Mouse (Mus musculus): ENCODE data around the gene Gm10638. TPM values are rescaled to one million over a fixed set of nuclear protein-coding genes. Genes with fewer than 3 reads are reported as not detected.

Gm10638 gene
- polyA plus RNA-seq, 1 experiment, result 0.94 TPM

DNA sequence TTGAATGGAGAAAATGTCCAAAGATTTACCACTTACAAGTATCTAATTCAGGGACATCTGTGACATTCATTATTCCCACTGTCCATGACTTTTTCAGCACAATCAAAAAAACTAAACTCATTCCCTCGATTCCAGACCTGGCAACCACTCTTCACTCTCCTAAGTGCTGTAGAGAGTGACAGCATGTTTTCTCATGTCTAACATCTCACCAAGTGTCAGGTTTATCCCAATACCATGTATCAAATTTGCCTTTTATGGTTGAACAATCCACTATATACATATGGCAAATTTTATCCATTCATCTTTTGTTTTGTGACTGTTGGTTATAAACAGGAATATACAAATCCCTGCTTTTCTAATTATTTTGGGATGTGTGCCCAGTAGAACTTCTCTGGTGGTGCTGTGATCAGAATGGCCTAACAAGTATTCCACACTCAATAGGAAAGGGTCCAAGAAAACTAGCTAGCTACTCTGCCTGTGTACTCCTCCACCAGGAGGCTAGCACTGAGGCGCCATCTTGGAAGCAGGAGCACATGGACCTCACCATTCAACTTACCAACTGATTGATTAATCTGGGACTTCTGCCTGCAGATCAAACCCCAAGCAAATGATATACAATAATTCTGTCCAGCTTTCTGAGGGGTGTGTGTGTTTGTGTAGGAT is 27.0 kb upstream of the Gm10638 start:
- Histone ChIP-seq H3K79me2 (ENCODE audit: control insufficient read depth, insufficient read depth) (peaks cover 6% of the 10 kb centered on the region), H3ac (ENCODE audit: control insufficient read depth, insufficient read length, low read depth) (no peak overlapping the region), H3K36me3 (ENCODE audit: control insufficient read depth, insufficient read depth) (peaks cover 35% of the 10 kb centered on the region), H3K27me3 (ENCODE audit: control insufficient read depth, insufficient read depth, insufficient read length) (no peaks in the 10 kb centered on the region), H3K79me3 (ENCODE audit: low read depth) (peaks cover 8% of the 10 kb centered on the region), H3K4me3 (ENCODE audit: insufficient read depth, poor library complexity, severe bottlenecking) (no peak overlapping the region)
- no peak for TF ChIP-seq FOSL1 (IDR thresholded peaks at IDR 0.05; ENCODE audit: insufficient read depth, low read length, poor library complexity, severe bottlenecking)
- no peak for TF ChIP-seq CEBPB (IDR thresholded peaks at IDR 0.05; ENCODE audit: low read depth)
- TF ChIP-seq MYOD1 (IDR thresholded peaks at IDR 0.05; ENCODE audit: control insufficient read depth, insufficient read length, low read depth), result no peak
- no peak for TF ChIP-seq MYOG (IDR thresholded peaks at IDR 0.05; ENCODE audit: control insufficient read depth, extremely low read depth, insufficient read length)

DNA sequence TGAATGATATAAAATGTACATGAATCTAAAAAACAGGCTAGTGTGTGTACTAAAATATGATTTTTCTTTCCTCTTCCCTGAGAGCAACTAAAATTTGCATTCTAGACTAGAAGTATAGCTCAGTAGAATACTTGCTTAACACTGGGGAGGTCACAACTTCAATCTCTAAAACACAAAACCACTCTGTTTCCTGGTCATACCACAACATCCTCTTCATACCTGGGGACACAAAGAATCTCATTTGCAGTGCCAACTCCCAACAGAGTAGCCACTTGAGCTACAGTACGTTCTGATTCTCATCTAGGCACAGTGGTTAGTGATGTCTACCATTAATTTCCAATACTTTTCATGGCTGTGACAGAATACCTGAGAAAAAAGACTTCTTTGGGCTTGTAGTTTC is 26.1 kb upstream of the Gm10638 start:
- TF ChIP-seq CEBPB (IDR thresholded peaks at IDR 0.05; ENCODE audit: low read depth) (no peak), FOSL1 (IDR thresholded peaks at IDR 0.05; ENCODE audit: insufficient read depth, low read length, poor library complexity, severe bottlenecking) (no peak), CTCF (IDR thresholded peaks at IDR 0.05; ENCODE audit: control insufficient read depth, insufficient read depth, insufficient read length) (no peak), MYOG (IDR thresholded peaks at IDR 0.05; ENCODE audit: control insufficient read depth, extremely low read depth, insufficient read length) (no peak), MYOD1 (IDR thresholded peaks at IDR 0.05; ENCODE audit: control insufficient read depth, insufficient read length, low read depth) (no peak), USF1 (IDR thresholded peaks at IDR 0.05; ENCODE audit: low read depth) (no peak), MAX (IDR thresholded peaks at IDR 0.05) (no peak)
- peaks cover 10% of the 10 kb centered on the region for H3K79me3 ChIP-seq (ENCODE audit: low read depth)
- no peak overlapping the region for H3ac ChIP-seq (ENCODE audit: control insufficient read depth, insufficient read length, low read depth)
- H3K79me2 ChIP-seq (ENCODE audit: control insufficient read depth, insufficient read depth), result peaks cover 6% of the 10 kb centered on the region
- H3K27me3 ChIP-seq (ENCODE audit: control insufficient read depth, insufficient read depth, insufficient read length), result no peaks in the 10 kb centered on the region
- H3K4me3 ChIP-seq (ENCODE audit: insufficient read depth, poor library complexity, severe bottlenecking), result no peak overlapping the region
- peaks cover 34% of the 10 kb centered on the region for H3K36me3 ChIP-seq (ENCODE audit: control insufficient read depth, insufficient read depth)

DNA sequence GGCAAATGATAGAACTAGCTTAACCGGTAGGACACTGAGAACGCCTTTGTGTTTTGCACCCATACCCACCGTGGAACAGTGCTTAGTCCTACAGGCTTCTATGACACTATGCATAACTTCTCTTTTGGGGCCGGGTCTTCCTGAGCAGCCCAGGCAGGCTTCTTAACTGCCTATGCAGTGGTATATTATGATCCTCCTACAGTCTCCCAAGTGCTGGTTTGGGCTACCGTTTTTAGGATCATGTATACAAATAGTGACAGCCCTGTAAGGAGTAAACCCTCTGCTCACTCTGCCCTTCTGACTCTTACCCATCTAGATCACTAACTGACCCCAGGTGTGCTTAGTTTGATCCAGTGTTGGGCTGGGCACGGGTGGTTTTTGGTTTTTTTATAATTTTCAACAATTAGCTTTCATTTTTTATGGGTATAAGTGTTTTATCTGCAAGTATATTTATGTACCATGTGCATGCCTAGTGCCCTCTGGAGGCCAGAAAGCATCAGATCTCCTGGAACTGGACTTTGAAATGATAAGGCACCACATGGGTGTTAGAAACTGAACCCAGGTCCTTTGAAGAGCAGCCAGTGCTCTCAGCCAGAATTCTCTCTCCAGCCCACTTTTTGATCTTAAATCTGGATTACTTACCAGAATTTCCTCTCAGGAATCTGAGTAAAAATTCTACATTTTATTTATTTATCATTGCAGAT is 24.6 kb upstream of the Gm10638 start:
- Histone ChIP-seq H3K79me3 (ENCODE audit: low read depth) (peaks cover 11% of the 10 kb centered on the region), H3ac (ENCODE audit: control insufficient read depth, insufficient read length, low read depth) (no peak overlapping the region), H3K36me3 (ENCODE audit: control insufficient read depth, insufficient read depth) (peaks cover 25% of the 10 kb centered on the region), H3K79me2 (ENCODE audit: control insufficient read depth, insufficient read depth) (peaks cover 17% of the 10 kb centered on the region), H3K27me3 (ENCODE audit: control insufficient read depth, insufficient read depth, insufficient read length) (no peaks in the 10 kb centered on the region), H3K4me3 (ENCODE audit: insufficient read depth, poor library complexity, severe bottlenecking) (no peak overlapping the region)
- TF ChIP-seq MAX (IDR thresholded peaks at IDR 0.05) (no peak), MYOD1 (IDR thresholded peaks at IDR 0.05; ENCODE audit: control insufficient read depth, insufficient read length, low read depth) (no peak), FOSL1 (IDR thresholded peaks at IDR 0.05; ENCODE audit: insufficient read depth, low read length, poor library complexity, severe bottlenecking) (no peak), CTCF (IDR thresholded peaks at IDR 0.05; ENCODE audit: control insufficient read depth, insufficient read depth, insufficient read length) (no peak), CEBPB (IDR thresholded peaks at IDR 0.05; ENCODE audit: low read depth) (no peak), USF1 (IDR thresholded peaks at IDR 0.05; ENCODE audit: low read depth) (no peak), MYOG (IDR thresholded peaks at IDR 0.05; ENCODE audit: control insufficient read depth, extremely low read depth, insufficient read length) (no peak)

DNA sequence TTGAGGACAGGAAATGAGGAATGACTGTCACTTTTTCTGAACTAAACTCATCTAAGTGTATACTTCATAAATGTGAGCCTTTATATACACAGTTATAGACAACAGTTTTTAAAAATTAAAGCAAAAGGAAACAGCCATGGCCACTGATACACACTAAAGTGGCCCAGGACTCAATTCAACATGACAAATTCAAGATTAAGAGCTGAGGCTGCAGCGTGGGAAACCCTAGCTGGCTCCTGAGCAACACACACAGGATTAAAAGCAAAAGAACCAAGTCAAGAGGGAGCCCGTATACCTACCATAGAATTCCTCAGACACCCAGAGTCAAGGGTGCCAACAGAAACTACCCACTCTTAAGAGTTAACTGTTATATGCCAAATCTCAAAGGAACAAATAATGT is 24.0 kb upstream of the Gm10638 start:
- peaks cover 23% of the 10 kb centered on the region for H3K79me2 ChIP-seq (ENCODE audit: control insufficient read depth, insufficient read depth)
- H3K79me3 ChIP-seq (ENCODE audit: low read depth), result peaks cover 14% of the 10 kb centered on the region
- H3K27me3 ChIP-seq (ENCODE audit: control insufficient read depth, insufficient read depth, insufficient read length), result no peaks in the 10 kb centered on the region
- TF ChIP-seq MYOG (IDR thresholded peaks at IDR 0.05; ENCODE audit: control insufficient read depth, extremely low read depth, insufficient read length) (no peak), CEBPB (IDR thresholded peaks at IDR 0.05; ENCODE audit: low read depth) (no peak), USF1 (IDR thresholded peaks at IDR 0.05; ENCODE audit: low read depth) (no peak), MYOD1 (IDR thresholded peaks at IDR 0.05; ENCODE audit: control insufficient read depth, insufficient read length, low read depth) (no peak), MAX (IDR thresholded peaks at IDR 0.05) (no peak)
- no peak overlapping the region for H3K4me3 ChIP-seq (ENCODE audit: insufficient read depth, poor library complexity, severe bottlenecking)
- no peak overlapping the region for H3ac ChIP-seq (ENCODE audit: control insufficient read depth, insufficient read length, low read depth)
- peaks cover 24% of the 10 kb centered on the region for H3K36me3 ChIP-seq (ENCODE audit: control insufficient read depth, insufficient read depth)

DNA sequence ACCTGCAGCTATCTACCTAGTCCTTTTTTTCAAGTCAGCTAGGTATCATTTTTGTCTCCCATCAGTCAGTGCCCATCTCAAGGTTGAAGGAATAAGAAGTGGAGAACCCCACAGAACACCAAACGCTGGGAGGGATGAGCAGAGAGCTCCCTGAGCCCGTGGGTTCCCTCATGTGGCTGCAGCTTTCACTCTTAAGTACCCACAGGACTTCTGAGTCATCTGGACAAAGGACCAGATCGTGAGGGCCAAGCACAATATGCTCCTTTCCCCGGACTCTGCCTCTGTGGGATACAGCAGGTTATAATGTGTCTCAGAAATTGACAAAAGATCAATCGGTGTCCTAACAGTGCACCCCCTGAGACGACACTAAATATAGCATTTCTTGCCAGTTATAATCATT is 18.5 kb upstream of the Gm10638 start:
- no peak overlapping the region for H3K4me3 ChIP-seq (ENCODE audit: insufficient read depth, poor library complexity, severe bottlenecking)
- H3K36me3 ChIP-seq (ENCODE audit: control insufficient read depth, insufficient read depth), result peaks cover 12% of the 10 kb centered on the region
- H3ac ChIP-seq (ENCODE audit: control insufficient read depth, insufficient read length, low read depth), result no peak overlapping the region
- H3K79me2 ChIP-seq (ENCODE audit: control insufficient read depth, insufficient read depth), result peaks cover 73% of the 10 kb centered on the region
- no peaks in the 10 kb centered on the region for H3K27me3 ChIP-seq (ENCODE audit: control insufficient read depth, insufficient read depth, insufficient read length)
- peaks cover 44% of the 10 kb centered on the region for H3K79me3 ChIP-seq (ENCODE audit: low read depth)
- TF ChIP-seq MYOG (IDR thresholded peaks at IDR 0.05; ENCODE audit: control insufficient read depth, extremely low read depth, insufficient read length) (no peak), CEBPB (IDR thresholded peaks at IDR 0.05; ENCODE audit: low read depth) (no peak), CTCF (IDR thresholded peaks at IDR 0.05; ENCODE audit: control insufficient read depth, insufficient read depth, insufficient read length) (no peak), MAX (IDR thresholded peaks at IDR 0.05) (no peak), MYOD1 (IDR thresholded peaks at IDR 0.05; ENCODE audit: control insufficient read depth, insufficient read length, low read depth) (no peak), FOSL1 (IDR thresholded peaks at IDR 0.05; ENCODE audit: insufficient read depth, low read length, poor library complexity, severe bottlenecking) (no peak), USF1 (IDR thresholded peaks at IDR 0.05; ENCODE audit: low read depth) (no peak)
